Mouse (Mus musculus) frontal cortex, postnatal 25 days (tissue): Measurements from ENCODE around the gene Adgrb3.
"Not testable (repeated sequence)": the region's sequence is repeated elsewhere in the genome, so short reads cannot be mapped to it uniquely, and the experiment has no call there.

Source experiments
- DNase-seq, 2 experiments: peaks; one replicate each; pipeline ENCODE4 v3.0.0; 2022; ENCODE audit warnings: low spot score in 2 of 2

Adgrb3 gene

GRCm38 (mm10) chr1:25526976-25527375 lies 302.5 kb downstream of the Adgrb3 start:
- DNase-seq: no peak

- no peak for DNase-seq
These were observed 319.0 kb downstream of the Adgrb3 start for GRCm38 (mm10) chr1:25510321-25511055.

GRCm38 (mm10) chr1:25504313-25504712 lies 325.2 kb downstream of the Adgrb3 start:
- DNase-seq: peak; percentile 27 to 32

- no peak for DNase-seq
These were observed 326.0 kb downstream of the Adgrb3 start for GRCm38 (mm10) chr1:25503524-25503923.

DNA sequence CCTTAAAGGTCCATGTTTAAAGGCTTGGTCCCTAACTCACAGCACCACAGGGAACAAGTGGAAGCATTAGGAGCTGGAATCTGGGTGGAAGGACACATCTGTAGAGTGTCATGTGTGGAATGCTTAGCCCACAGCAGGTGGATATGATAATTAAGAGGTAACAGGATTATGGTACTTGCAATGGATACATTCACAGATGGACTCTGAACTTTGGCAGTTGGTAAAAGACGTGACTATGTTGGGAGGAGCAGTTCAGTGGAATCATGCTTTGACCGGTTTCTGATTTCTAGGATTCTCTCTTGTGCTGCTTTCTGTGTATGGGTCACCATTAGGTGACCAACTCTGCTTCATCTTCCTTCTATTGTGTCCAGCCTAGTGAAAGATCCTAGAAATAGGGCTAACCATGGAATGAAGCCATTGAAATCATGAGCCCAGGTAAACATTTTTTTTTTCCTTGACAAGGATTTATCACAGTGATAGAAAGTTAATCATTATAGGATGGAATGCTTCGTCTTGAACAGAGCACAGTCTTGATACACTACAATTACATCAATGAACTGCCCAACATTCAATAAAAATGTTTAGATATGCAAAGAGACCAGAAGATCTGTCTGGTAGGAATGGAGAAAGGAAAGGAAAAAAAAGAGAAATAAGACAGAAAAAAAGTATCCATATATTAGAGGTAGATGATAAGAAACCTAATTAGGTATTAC lies 334.1 kb downstream of the Adgrb3 start:
- DNase-seq: no peak

- DNase-seq: no peak
These were observed 338.0 kb downstream of the Adgrb3 start for GRCm38 (mm10) chr1:25491503-25491902.

DNA sequence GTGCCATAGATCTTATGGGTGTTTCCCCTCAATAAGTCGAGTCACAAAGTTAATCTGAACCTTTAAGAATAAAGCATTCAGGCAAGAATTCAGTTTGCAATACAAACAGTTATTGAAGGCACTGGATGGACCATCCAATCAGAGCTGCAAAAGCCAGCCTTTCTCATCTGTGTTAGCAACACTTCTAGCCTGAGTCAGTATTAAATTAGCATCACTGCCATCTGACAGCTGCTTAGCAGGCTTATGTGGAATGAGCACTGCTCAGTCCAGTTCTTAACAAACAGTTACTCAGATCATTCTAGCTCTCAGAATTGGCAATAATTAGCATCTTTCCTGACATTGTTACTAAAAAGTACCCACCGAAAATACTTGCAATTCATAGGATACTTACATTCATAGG lies 339.3 kb downstream of the Adgrb3 start:
- DNase-seq: no peak

- no peak for DNase-seq
These were observed 353.8 kb downstream of the Adgrb3 start for GRCm38 (mm10) chr1:25475699-25476098.

- DNase-seq: no peak
These were observed 355.0 kb downstream of the Adgrb3 start for GRCm38 (mm10) chr1:25474469-25474868.

- not testable (repeated sequence) for DNase-seq
These were observed 357.9 kb downstream of the Adgrb3 start for GRCm38 (mm10) chr1:25471612-25472011.

GRCm38 (mm10) chr1:25462612-25463011 lies 366.9 kb downstream of the Adgrb3 start:
- no peak for DNase-seq

GRCm38 (mm10) chr1:25435506-25435905 lies 394.0 kb downstream of the Adgrb3 start:
- no peak for DNase-seq

- DNase-seq: no peak
These were observed 399.2 kb downstream of the Adgrb3 start for GRCm38 (mm10) chr1:25430219-25430862.

DNA sequence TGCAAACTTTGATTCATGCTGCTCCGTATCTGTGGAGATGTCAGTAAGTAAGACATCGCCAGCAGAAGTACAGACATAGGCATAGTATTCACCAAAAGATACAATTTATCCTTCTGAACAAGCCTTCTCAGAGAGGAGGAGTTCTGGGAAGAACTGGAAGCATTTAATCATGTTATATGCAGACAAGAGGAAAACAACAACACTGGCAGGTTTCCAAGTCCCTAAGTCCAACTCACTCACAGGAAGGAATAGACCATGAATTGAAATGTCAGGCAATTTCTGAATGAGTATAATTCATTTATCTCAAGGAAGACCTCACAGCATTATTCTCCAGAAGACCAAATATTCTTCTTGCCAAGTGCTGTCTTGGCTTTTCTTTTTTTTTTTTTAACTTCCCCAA lies 408.8 kb downstream of the Adgrb3 start:
- DNase-seq: no peak

GRCm38 (mm10) chr1:25419378-25419777 lies 410.1 kb downstream of the Adgrb3 start:
- DNase-seq: no peak

GRCm38 (mm10) chr1:25415084-25415483 lies 414.4 kb downstream of the Adgrb3 start:
- no peak for DNase-seq

DNA sequence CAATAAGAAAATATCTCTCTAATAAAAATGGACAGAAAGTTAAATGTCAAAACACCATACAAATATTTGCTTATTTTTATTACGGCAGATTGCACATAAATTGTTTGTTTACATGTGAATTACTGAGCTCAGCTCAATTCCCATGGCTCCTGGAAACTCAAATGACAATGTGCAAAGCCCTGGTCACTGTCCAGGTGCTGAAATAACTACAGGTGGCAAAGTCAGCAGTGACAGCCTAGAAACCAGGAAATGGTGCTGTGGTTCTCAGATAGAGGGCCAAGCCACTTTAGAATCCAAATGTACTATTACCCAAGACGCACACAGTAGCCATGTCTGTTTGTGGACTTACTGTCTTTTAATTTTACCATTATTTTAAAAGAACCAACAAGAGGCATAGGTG lies 465.3 kb downstream of the Adgrb3 start:
- DNase-seq: no peak

DNA sequence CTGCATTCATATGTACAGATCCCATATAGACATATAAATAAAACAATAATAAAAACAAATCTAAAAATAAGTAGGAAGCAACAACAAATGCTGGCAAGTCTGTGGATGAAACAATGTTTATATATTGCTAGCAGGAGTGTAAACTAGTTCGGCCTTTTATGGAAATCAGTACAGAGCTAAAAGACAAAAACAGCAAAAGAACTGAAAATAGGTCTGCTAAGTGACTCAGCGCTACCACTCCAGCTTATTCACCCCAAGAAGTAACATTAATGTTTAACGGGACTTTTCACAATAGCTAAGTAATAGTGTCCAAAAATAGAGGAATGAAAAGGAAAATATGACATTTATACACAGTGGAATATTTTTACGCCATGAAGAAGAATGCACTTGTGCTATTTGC lies 471.0 kb downstream of the Adgrb3 start:
- DNase-seq: no peak

DNA sequence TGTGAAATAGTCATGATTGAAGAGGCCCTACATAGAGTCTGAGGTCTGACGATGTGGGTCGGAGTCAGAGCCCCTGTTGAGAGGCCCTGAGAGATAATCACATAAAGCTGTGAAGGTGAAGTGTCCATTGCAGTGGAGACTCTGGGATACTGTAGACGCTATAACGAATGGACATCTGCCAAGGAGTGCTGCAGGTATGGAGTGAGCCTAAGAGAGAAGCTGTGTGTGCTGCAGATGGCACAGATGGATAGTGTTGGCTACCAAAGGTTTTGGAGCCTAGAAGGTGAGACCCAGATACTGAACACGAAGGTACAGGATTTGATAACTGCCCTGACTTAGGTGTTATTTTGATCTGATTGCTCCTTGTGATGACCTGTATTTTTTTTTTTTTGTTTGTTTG lies 474.0 kb downstream of the Adgrb3 start:
- DNase-seq: no peak

- no peak for DNase-seq
These were observed 484.6 kb downstream of the Adgrb3 start for GRCm38 (mm10) chr1:25344876-25345275.

- no peak for DNase-seq
These were observed 504.1 kb downstream of the Adgrb3 start for GRCm38 (mm10) chr1:25325406-25325805.

DNA sequence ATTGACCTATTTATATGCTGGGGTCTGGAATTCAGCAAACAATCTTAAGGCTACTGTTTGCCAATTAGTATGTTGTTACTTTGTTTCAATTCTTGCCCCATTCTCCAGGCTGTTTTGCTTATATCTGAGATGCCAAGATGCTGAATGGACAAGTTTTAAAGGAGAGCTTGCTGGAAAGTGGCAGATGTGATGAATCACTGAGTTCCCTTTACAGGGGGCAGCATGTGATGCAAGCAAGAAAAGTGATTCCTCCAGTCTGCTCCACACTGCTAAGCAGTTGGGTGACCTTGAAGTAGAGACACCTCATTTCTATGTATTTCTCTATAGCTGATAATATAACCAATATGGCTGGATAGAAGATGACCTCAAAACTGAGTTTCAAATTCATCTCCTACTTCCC lies 512.4 kb downstream of the Adgrb3 start:
- DNase-seq: no peak

GRCm38 (mm10) chr1:25312344-25312743 lies 517.2 kb downstream of the Adgrb3 start:
- DNase-seq: no peak
